Mouse (Mus musculus): ENCODE data around the gene Kri1.

DNA sequence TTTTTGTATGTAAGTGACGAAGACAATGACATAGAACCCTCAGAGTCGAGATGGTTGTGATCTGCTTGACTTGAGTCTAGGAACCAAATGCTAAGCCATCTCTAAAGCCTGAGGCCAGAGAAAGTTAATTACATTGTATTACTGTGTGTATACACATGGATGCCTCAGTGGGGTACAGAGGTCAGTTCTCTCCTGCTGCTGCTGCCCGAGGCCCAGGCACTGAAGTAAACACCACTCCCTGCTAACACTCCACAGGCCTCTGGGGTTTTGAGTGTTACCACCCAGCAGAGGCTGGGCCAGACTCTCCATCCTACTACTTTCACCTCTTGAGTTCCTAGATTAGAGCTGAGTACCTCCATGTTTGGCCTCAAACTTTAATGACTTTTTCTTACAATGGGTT lies 3.8 kb downstream of the Kri1 start:
- TF ChIP-seq POLR2A (IDR thresholded peaks at IDR 0.05; ENCODE audit: borderline replicate concordance, insufficient read depth, low read length), result no peak
- TF ChIP-seq CTCF (IDR thresholded peaks at IDR 0.05; ENCODE audit: borderline replicate concordance, insufficient read depth, low read depth, low read length), result no peak

Data from cerebellum, adult 2 months (tissue).